Mouse (Mus musculus) cerebellum, adult 18-20 months (tissue): ENCODE results near the gene Trim80.
A peak's percentile ranks its signal among the peaks of the same experiment; 100 is the strongest.
"Not testable (repeated sequence)": the region's sequence is repeated elsewhere in the genome, so short reads cannot be mapped to it uniquely, and the experiment has no call there.

Source experiments
- DNase-seq, 2 experiments: peaks; one replicate each; pipeline ENCODE4 v3.0.0; 2021

Gene Trim80

DNA sequence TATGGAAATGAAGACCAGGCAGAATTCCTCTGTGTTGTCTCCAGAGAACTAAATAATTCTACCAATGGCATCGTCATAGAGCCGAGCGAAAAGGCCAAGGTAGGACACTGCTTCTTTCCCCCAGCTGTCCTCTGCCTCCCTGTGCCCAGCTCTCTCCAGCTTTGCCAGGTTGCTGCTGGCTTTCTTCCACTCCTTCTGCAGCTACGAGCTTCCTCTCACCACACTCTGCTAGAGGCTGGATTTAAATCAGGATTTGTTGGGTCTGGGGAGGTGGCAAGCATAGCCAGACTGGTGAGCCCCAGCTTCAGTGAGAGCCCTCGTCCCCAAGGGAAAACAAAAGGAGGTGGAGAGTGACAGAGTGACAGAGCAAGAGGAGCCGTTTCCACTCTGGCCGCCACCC is 11.0 kb upstream of the Trim80 start:
- DNase-seq: peak; percentile 52 to 64

DNA sequence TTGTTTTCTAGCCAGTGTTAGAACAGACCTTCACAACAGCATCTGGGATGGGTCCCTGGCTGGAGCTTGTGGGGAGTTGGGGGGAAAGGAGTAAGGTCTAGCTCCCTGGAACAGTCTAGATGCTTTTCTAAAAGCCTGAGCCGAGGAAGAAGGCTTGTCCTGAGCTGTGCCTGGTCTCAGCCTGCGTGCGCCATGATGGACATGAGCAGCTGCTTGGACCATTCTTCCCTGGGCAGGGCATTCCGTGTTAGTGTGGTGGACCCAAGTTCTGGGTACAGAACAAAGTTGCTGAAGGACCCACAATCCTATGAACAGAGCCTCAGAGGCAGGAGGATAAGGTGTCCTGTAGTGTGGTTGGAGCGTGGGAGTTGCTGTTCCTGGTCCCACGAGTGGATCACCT is 9.8 kb upstream of the Trim80 start:
- DNase-seq: peak in 1 of 2 experiments; percentile 6

DNA sequence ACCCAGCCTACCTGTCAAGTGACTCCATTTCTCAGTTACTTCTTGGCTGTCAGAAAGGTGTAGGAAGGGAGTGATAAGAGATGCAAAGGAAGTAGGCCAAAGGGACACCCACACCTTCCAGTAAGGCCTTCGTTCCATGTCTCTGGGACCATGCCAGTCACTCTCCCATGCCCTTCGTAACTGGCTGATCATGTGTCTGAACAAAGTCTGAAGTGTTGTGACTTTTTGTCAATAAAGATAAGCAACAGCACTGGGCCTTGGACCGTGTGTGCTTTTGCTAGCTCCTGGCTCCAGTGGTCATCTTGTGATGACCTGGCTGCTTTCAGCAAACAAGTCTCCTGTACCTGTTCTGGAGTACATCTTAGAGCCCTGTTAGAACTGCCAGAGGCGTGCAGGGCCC is 7.5 kb upstream of the Trim80 start:
- no peak for DNase-seq

GRCm38 (mm10) chr11:115433342-115433741 is 7.0 kb upstream of the Trim80 start:
- peak in 1 of 2 experiments; percentile 10 for DNase-seq

GRCm38 (mm10) chr11:115435596-115436337 is 4.6 kb upstream of the Trim80 start:
- DNase-seq: peak; percentile 78 to 79

DNA sequence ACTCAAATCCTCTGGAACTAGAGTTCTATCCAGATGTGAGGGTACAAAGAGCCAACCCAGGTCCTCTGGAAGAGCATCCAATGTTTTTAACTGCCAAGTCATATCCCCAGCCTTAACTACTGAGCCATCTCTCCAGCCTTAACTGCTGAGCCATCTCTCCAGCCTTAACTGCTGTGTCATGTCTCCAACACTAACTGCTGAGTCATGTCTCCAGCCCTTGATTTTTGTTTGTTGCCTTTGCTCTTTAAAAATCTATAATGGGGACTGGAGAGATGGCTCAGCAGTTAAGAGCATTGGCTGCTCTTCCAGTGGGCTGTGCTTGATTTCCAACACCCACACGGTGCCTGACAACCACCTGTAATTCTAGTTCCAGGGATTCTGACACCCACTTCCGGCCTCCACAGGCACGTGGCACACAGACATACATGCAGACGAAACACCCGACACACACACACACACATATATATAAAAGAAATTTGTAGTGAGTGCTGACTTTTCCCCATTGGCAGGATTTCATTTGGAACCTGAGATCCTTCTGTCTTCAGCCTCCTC is 2.7 kb upstream of the Trim80 start:
- DNase-seq: no peak

DNA sequence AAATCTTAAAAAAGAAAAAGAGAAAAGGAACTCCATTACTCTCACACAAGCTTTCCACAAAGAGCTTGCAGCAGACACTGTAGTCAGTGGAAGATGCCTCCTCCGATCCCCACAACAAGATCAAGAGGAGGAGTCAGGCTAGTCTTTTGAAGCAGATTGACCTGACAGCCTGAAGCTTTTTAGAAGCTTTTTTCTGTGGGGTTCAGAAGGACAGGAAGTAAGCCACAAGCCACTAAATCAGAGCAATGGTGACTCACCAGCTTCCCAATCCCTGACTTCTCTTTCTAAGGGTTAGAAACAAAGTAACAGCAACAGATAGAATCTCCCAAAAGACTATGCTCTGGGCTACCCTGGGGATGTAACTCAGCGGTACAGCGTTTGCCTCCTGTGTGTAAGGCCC is 1.0 kb upstream of the Trim80 start:
- no peak for DNase-seq

DNA sequence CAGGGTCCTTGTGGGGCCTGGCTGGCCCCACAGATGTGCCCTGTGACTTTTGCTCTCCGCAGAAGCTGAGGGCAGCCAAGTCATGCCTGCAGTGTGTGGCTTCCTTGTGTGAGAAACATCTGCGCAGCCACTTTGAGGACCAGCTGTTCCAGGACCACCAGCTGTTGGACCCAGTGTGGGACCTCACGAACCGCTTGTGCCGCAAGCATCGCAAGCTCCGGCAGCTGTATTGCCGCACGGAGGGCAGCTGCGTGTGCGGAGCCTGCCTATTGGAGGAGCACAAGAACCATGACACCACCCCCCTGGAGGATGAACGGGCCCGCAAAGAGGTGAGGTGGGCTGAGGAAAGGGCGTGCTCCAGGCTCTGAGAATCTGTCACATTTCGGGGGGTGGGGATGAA is 1.1 kb downstream of the Trim80 start:
- no peak for DNase-seq

DNA sequence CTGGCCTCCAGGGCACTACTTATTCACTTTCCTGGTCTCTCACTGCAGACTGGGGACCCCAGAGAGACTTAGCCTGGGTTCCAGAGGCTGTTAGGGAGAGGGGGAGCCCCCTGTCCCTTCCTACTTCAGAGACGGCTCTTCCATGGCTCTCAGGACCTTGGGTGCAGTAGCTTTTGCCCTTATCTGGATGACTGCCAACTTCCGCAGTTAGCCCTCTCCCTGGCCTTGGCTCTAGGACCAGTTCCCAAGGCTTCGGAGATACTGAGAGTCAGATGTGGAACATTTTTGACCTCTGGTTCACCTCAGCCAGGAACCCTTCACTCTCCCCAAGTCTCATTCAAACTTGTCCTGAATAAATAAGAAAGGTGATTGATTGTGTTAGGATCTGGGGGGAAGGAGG is 6.6 kb downstream of the Trim80 start:
- no peak for DNase-seq

DNA sequence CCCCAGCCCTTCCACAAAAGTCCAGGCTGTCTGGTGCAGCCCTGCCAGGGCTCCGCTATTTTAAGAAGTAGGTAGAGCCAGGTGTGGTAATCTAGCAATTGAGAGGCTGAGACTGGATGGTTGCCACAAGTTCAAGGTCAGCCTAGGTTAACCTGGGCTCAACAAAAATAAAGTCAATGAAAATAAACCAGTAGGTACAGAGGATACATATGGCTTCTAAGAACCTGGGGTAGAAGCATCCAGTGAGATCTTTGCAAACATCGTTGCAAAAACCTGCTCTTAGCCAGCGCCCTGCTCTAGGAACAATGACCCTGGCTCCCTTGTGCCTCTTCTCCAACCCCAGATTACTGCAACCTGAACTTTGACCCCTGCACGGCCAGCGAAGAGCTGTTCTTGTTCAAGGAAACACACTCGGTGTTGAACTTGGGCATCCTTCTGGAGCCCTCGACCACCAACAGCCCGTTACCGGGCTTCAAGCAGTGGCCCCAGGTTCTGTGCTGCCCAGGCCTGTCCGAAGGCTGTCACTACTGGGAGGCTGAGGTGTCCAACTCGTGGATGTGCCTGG is 7.1 kb downstream of the Trim80 start:
- no peak for DNase-seq

DNA sequence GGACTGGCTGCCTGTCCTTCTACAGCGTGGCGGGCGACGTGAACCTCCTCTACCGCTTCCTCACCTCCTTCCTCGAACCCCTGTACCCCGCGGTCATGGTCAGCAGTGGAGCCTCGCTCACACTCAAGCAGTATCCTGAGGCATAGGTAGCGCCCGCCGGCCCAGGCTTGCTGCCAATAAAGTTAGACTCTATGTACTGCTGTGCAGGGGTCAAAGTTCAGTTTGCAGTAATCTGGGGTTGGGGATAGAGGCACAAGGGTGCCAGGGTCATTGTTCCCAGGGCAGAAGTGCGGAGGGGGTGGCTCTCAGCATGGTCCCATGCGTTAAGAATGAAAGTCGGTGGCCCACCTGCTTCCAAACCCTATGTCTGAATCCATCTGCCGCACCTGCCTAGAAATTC is 7.7 kb downstream of the Trim80 start:
- DNase-seq: no peak

- DNase-seq: no peak
Measured at GRCm38 (mm10) chr11:115448998-115449397, 8.7 kb downstream of the Trim80 start.

- no peak for DNase-seq
Measured at GRCm38 (mm10) chr11:115450176-115450575, 9.8 kb downstream of the Trim80 start.

DNA sequence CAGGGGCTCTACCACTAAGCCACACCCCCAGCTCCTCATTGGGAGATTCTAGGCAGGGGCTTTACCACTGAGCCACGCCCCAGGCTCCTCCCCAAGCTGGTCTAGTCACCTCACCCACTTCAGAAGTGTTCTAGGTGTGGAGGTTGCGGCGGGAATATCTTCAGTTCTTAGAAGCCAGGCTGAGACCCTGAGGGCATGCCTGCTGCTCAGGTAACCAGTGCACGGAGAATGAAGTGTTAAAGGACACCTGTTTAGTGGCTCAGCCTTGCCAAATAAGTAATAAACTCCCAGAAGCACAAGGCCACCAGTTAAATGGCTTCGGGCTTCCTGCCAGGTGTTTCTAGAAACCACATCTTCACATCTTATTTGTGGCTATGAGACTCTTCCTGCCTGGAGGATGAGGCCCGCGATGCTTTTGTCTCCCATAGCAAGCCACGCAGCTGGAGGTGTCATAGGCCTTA is 11.5 kb downstream of the Trim80 start:
- DNase-seq: no peak

GRCm38 (mm10) chr11:115452281-115452860 is 12.0 kb downstream of the Trim80 start:
- DNase-seq: no peak

DNA sequence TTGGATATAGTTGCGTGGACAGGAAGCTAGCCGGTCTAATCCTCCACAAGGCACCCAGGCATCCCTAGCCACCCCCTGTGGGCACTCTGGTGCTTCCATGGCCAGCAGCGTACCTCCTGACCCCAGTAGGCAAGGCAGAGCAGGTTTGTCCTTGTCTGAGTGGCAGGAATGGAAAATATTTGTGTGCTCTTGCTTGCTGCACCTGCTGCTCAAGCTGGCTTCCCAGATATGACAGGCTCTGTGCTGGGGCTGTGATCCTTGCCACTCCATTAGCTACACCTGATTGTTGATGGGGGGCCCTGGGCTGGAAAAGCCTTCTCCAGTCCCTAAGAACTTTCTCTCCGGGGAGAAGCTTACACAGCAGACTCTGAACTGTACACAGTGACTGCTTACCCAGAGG is 13.0 kb downstream of the Trim80 start:
- DNase-seq: no peak

DNA sequence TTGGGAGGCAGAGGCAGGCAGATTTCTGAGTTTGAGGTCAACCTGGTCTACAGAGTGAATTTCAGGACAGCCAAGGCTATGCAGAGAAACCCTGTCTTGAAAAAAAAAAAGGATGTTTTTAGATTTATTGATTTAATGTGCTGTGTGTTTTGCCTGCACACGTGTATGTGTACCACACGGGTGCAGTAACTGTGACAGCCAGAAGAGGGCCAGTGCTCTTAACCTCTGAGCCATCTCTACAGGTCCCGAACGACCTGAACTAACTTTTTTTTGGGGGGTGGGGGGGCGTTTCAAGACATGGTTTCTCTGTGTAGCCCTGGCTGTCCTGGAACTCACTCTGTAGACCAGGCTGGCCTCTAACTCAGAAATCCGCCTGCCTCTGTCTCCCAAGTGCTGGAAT is 14.5 kb downstream of the Trim80 start:
- not testable (repeated sequence) for DNase-seq

GRCm38 (mm10) chr11:115455619-115456018 is 15.3 kb downstream of the Trim80 start:
- no peak for DNase-seq

GRCm38 (mm10) chr11:115456182-115456581 is 15.8 kb downstream of the Trim80 start:
- no peak for DNase-seq

DNA sequence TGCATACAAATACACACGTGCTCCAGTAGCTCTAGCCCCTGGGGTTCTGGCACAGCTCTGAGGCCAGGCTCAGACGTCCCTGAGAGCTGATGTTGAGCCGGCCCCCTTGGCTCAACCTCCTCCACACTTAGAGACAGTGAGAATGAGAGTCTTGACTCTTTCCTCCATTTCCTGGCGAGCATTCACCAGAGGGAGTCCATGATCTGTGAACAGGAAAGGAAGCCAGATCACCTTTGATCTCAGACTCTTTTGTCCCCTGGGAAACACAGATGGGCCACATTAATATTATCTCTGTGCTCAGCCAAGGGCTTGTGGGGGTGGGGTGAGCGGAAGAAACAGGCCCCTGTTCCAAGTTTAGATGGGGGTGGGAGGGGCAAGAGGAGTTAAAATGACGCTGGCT is 17.1 kb downstream of the Trim80 start:
- no peak for DNase-seq

- no peak for DNase-seq
Measured at GRCm38 (mm10) chr11:115460976-115461375, 20.6 kb downstream of the Trim80 start.

GRCm38 (mm10) chr11:115461846-115462242 is 21.5 kb downstream of the Trim80 start:
- no peak for DNase-seq

DNA sequence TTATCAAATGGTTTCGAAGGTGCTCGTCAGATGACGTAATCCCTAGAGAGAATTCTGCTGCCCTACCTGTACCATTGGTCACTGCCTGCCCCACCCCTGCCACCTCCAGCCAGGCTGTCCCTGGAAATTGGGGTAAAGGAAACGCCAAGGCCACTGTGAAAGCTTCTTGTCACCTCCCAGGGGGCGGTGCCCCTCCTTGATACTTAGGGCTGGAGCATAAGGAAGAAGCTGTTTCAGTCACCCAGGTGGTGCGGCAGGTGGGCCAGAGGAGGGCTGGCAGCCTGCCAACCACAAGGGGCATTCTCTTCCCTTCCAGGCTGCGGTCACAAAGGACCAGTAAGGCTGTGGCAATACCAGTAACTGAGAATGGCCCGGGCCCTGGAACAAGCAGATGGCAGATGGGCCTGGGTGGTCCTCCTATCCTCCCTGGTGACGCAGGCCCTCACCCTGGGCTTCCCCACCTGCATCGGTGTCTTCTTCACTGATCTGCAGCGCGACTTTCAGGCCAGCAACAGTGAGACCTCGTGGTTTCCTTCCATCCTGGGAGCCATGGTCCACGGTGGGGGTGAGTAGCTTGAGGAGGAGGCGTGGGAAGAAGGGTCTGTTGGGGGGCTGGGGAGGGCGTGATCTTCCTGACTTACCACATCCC is 22.0 kb downstream of the Trim80 start, which contains the start of gene Slc16a5:
TSS of gene Slc16a5 (plus strand) at position 232 of the 649 bp plus-strand sequence.
- DNase-seq: no peak
